8 mouse cellular contexts compared by ENCODE assay signal in genomic region chr1:45825140-45825539, GRCm38 (mm10). TPM values are rescaled to one million over a fixed set of nuclear protein-coding genes. Genes with fewer than 3 reads are reported as not detected.
DNase-seq lines count a peak whose midpoint lies in the region; ATAC-seq and TF ChIP-seq lines count a peak whose summit lies in the region.

No protein-coding gene starts in this region.

- peaks cover 37% of the 10 kb centered on the region for H3K36me3 ChIP-seq in liver, embryonic 15.5 days (replicated peaks)
- no peaks in the 10 kb centered on the region; the same call in 1 of the 2 replicates for H3K36me3 ChIP-seq in neural tube, embryonic 11.5 days (ENCODE audit: control insufficient read depth, insufficient read depth, low read length)
- peaks cover 6% of the 10 kb centered on the region; the same call in 1 of the 2 replicates for H3K36me3 ChIP-seq in thymus, adult 2 months (ENCODE audit: control insufficient read depth, insufficient read depth, low read length)

- peaks cover 6% of the 10 kb centered on the region for H3K4me1 ChIP-seq in liver, embryonic 15.5 days (replicated peaks)
- no peaks in the 10 kb centered on the region for H3K4me1 ChIP-seq in neural tube, embryonic 11.5 days (ENCODE audit: control insufficient read depth, insufficient read depth, low read length)
- no peaks in the 10 kb centered on the region for H3K4me1 ChIP-seq in thymus, adult 2 months (replicated peaks; ENCODE audit: control insufficient read depth, insufficient read depth, low read length)

- no peaks in the 10 kb centered on the region for H3K9me3 ChIP-seq in liver, embryonic 15.5 days (replicated peaks)
- no peaks in the 10 kb centered on the region for H3K9me3 ChIP-seq in neural tube, embryonic 11.5 days (ENCODE audit: control insufficient read depth, low read length)

- TF ChIP-seq CTCF in brain, embryonic 14.5 days (IDR thresholded peaks at IDR 0.05; ENCODE audit: borderline replicate concordance, extremely low read depth, insufficient read depth, insufficient read length) = peak; percentile 72; the same call in 1 of the 2 replicates
- no peak for TF ChIP-seq CTCF in thymus, adult 2 months (IDR thresholded peaks at IDR 0.05; ENCODE audit: borderline replicate concordance, control insufficient read depth, extremely low read depth, insufficient read depth, low read length, poor library complexity)

- ATAC-seq in liver, embryonic 15.5 days (ENCODE audit: insufficient read depth) = peak; percentile 44; the same call in 1 of the 2 replicates
- ATAC-seq in neural tube, embryonic 11.5 days (ENCODE audit: insufficient read depth, low FRiP score, low TSS enrichment) = peak; percentile 80

- 41% methylated on average over 5 of the region's 5 CpGs for WGBS in liver, embryonic 15.5 days (ENCODE audit: insufficient replicate concordance)
- 56% methylated on average over 5 of the region's 5 CpGs for WGBS in neural tube, embryonic 11.5 days
- 46% methylated on average over 5 of the region's 5 CpGs for WGBS in thymus, adult 2 months

- DNase-seq in ES-CJ7 (ENCODE audit: low read depth, low spot score) = peak; percentile 75
- DNase-seq in brain, embryonic 14.5 days (ENCODE audit: low read depth) = peak; percentile 80
- peak; percentile 57 for DNase-seq in fibroblast of lung, adult 2 months (ENCODE audit: low read depth)
- peak; percentile 75 to 79 for DNase-seq in heart, postnatal 10 days
- peak; percentile 71 to 88 for DNase-seq in kidney, postnatal 36 days
- peak; percentile 62 for DNase-seq in neural tube, embryonic 11.5 days (ENCODE audit: low spot score)
- peak; percentile 51 for DNase-seq in thymus, adult 2 months

- no peak overlapping the region for H3K4me2 ChIP-seq in liver, embryonic 15.5 days
- H3K4me2 ChIP-seq in neural tube, embryonic 11.5 days (ENCODE audit: low read depth) = no peak overlapping the region

- no peak overlapping the region for H3K27ac ChIP-seq in liver, embryonic 15.5 days (replicated peaks)
- H3K27ac ChIP-seq in neural tube, embryonic 11.5 days (ENCODE audit: low read depth, low read length) = no peak overlapping the region
- H3K27ac ChIP-seq in thymus, adult 2 months (ENCODE audit: control insufficient read depth, insufficient read depth, low read length) = no peak overlapping the region

- no peaks in the 10 kb centered on the region for H3K27me3 ChIP-seq in liver, embryonic 15.5 days
- no peaks in the 10 kb centered on the region for H3K27me3 ChIP-seq in neural tube, embryonic 11.5 days (ENCODE audit: control insufficient read depth, insufficient read depth, low read length)
- no peaks in the 10 kb centered on the region for H3K27me3 ChIP-seq in thymus, adult 2 months (ENCODE audit: control insufficient read depth, insufficient read depth, low read length)

- TF ChIP-seq POLR2A in brain, embryonic 14.5 days (IDR thresholded peaks at IDR 0.05; ENCODE audit: borderline replicate concordance, extremely low read depth, insufficient read depth, insufficient read length, poor library complexity, severe bottlenecking) = no peak
- TF ChIP-seq POLR2A in thymus, adult 2 months (IDR thresholded peaks at IDR 0.05; ENCODE audit: control insufficient read depth, extremely low read depth, insufficient read depth, low read length, poor library complexity) = no peak

- intact Hi-C loops in heart, postnatal 10 days (cut with DNase I) = loop anchor here (1.0 to 2.0 kb wide), 3 partner anchors 100 to 193 kb away; no protein-coding TSS in a partner anchor

- no peak overlapping the region for H3K4me3 ChIP-seq in liver, embryonic 15.5 days (replicated peaks)
- H3K4me3 ChIP-seq in neural tube, embryonic 11.5 days (ENCODE audit: low read depth, low read length) = no peak overlapping the region
- no peak overlapping the region for H3K4me3 ChIP-seq in thymus, adult 2 months (ENCODE audit: control insufficient read depth, insufficient read depth, low read length)

- H3K9ac ChIP-seq in liver, embryonic 15.5 days = no peak overlapping the region
- no peak overlapping the region for H3K9ac ChIP-seq in neural tube, embryonic 11.5 days (ENCODE audit: low read length)

RNA-seq across cellular contexts. Expression of gene Wdr75, which starts 30.2 kb away (rescaled TPM):
- 52.7 and 55.1 TPM in 2 replicates for polyA plus RNA-seq in brain, embryonic 14.5 days (2012; rRNA removed)
- total RNA-seq in heart, postnatal 10 days (2021) = 10 to 100 TPM; 23.4 to 27.9 TPM
- polyA plus RNA-seq in liver, embryonic 15.5 days (2015; fragmentation: Nextera tagmentation; extraction: Ambion mirVana) = 32.2 and 33.1 TPM in 2 replicates
- polyA plus RNA-seq in neural tube, embryonic 11.5 days (2014; fragmentation: Nextera tagmentation; extraction: Ambion mirVana) = 82.9 and 92.3 TPM in 2 replicates
- 76.2 and 86.8 TPM in 2 replicates for polyA plus RNA-seq in thymus, adult 2 months (2012; rRNA removed)
